Mouse (Mus musculus): ENCODE measurements around the gene Surf4. TPM values are rescaled to one million over a fixed set of nuclear protein-coding genes. Genes with fewer than 3 reads are reported as not detected.
A peak's percentile ranks its signal among the peaks of the same experiment; 100 is the strongest.

Surf4 gene
- polyA plus RNA-seq, 1 experiment: 172 TPM

- TF ChIP-seq POLR2A (IDR thresholded peaks at IDR 0.05; ENCODE audit: control insufficient read depth, low read depth, low read length) (no peak), CTCF (IDR thresholded peaks at IDR 0.05; ENCODE audit: control insufficient read depth, insufficient read depth, insufficient replicate concordance, low read depth, low read length) (no peak)
- Histone ChIP-seq H3K27ac (ENCODE audit: control insufficient read depth, insufficient read depth, low read depth, low read length) (no peak overlapping the region), H3K4me1 (ENCODE audit: control insufficient read depth, insufficient read depth, low read length) (no peaks in the 10 kb centered on the region), H3K4me3 (ENCODE audit: control insufficient read depth, low read depth, low read length) (no peak overlapping the region), H3K36me3 (ENCODE audit: control insufficient read depth, insufficient read depth, low read length) (no peaks in the 10 kb centered on the region; the same call in 1 of the 2 replicates), H3K27me3 (ENCODE audit: control insufficient read depth, insufficient read depth, low read length) (no peaks in the 10 kb centered on the region)
Observed at GRCm38 (mm10) chr2:26950411-26950810, 16.7 kb upstream of the Surf4 start.

GRCm38 (mm10) chr2:26943253-26943652 lies 9.5 kb upstream of the Surf4 start:
- TF ChIP-seq POLR2A (IDR thresholded peaks at IDR 0.05; ENCODE audit: control insufficient read depth, low read depth, low read length) (no peak), CTCF (IDR thresholded peaks at IDR 0.05; ENCODE audit: control insufficient read depth, insufficient read depth, insufficient replicate concordance, low read depth, low read length) (no peak)
- H3K4me1 ChIP-seq (ENCODE audit: control insufficient read depth, insufficient read depth, low read length): no peaks in the 10 kb centered on the region
- no peaks in the 10 kb centered on the region; the same call in 1 of the 2 replicates for H3K36me3 ChIP-seq (ENCODE audit: control insufficient read depth, insufficient read depth, low read length)
- H3K27ac ChIP-seq (ENCODE audit: control insufficient read depth, insufficient read depth, low read depth, low read length): no peak overlapping the region
- H3K4me3 ChIP-seq (ENCODE audit: control insufficient read depth, low read depth, low read length): no peak overlapping the region
- no peaks in the 10 kb centered on the region for H3K27me3 ChIP-seq (ENCODE audit: control insufficient read depth, insufficient read depth, low read length)

DNA sequence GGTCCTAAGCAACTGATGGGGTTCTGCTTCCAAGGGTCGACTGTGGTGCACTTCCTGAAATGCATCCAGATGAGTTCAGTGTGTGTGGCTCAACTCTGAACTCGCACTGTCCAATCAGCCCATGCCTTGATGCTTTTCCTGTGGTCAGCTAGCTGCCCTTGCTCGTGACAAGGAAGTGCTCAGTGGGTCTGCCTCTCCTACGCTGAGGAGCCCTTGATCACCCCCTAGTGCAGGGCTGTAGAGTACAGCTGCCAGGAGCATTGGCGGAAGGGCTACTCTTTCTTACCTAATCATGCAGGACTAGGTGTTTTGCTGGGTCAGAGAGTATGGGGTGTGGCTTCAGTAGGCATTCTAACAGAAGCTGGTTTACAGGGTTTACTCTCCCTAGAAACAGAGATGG lies 7.8 kb upstream of the Surf4 start:
- no peak overlapping the region for H3K4me3 ChIP-seq (ENCODE audit: control insufficient read depth, low read depth, low read length)
- peak; percentile 13; the same call in 1 of the 2 replicates for TF ChIP-seq CTCF (IDR thresholded peaks at IDR 0.05; ENCODE audit: control insufficient read depth, insufficient read depth, insufficient replicate concordance, low read depth, low read length)
- TF ChIP-seq POLR2A (IDR thresholded peaks at IDR 0.05; ENCODE audit: control insufficient read depth, low read depth, low read length): no peak
- H3K4me1 ChIP-seq (ENCODE audit: control insufficient read depth, insufficient read depth, low read length): no peaks in the 10 kb centered on the region

GRCm38 (mm10) chr2:26936425-26936824 lies 2.7 kb upstream of the Surf4 start:
- Histone ChIP-seq H3K27me3 (ENCODE audit: control insufficient read depth, insufficient read depth, low read length) (no peaks in the 10 kb centered on the region), H3K27ac (ENCODE audit: control insufficient read depth, insufficient read depth, low read depth, low read length) (no peak overlapping the region), H3K4me1 (ENCODE audit: control insufficient read depth, insufficient read depth, low read length) (peaks cover 12% of the 10 kb centered on the region), H3K4me3 (ENCODE audit: control insufficient read depth, low read depth, low read length) (no peak overlapping the region), H3K36me3 (ENCODE audit: control insufficient read depth, insufficient read depth, low read length) (no peaks in the 10 kb centered on the region)
- no peak for TF ChIP-seq POLR2A (IDR thresholded peaks at IDR 0.05; ENCODE audit: control insufficient read depth, low read depth, low read length)
- no peak for TF ChIP-seq CTCF (IDR thresholded peaks at IDR 0.05; ENCODE audit: control insufficient read depth, insufficient read depth, insufficient replicate concordance, low read depth, low read length)

More for the DNA sequence above, 7.8 kb upstream of the Surf4 start:
- no peak overlapping the region for H3K27ac ChIP-seq (ENCODE audit: control insufficient read depth, insufficient read depth, low read depth, low read length)
- H3K36me3 ChIP-seq (ENCODE audit: control insufficient read depth, insufficient read depth, low read length): no peaks in the 10 kb centered on the region; the same call in 1 of the 2 replicates
- H3K27me3 ChIP-seq (ENCODE audit: control insufficient read depth, insufficient read depth, low read length): no peaks in the 10 kb centered on the region

DNA sequence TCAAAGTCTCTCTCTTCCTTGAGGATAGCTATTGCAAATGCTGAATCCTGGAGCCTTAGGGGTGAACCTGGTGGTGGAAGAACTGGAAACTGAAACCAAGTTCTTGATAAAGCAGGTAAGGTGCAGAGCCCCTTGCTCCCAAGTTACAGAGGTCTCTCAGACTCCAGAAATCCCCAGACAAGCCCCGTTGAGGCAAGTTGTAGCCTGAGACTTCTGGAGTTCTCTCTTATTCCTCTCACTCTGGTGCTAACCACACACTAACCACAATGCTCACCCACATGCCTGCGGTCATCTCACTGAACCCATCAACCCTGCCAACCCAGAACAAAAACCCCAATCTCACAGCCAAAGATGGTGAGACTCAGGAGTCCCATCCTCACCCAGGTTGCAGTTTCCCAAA lies 1.6 kb upstream of the Surf4 start:
- TF ChIP-seq POLR2A (IDR thresholded peaks at IDR 0.05; ENCODE audit: control insufficient read depth, low read depth, low read length) (no peak), CTCF (IDR thresholded peaks at IDR 0.05; ENCODE audit: control insufficient read depth, insufficient read depth, insufficient replicate concordance, low read depth, low read length) (no peak)
- Histone ChIP-seq H3K4me3 (ENCODE audit: control insufficient read depth, low read depth, low read length) (no peak overlapping the region), H3K4me1 (ENCODE audit: control insufficient read depth, insufficient read depth, low read length) (peaks cover 14% of the 10 kb centered on the region), H3K27ac (ENCODE audit: control insufficient read depth, insufficient read depth, low read depth, low read length) (no peak overlapping the region), H3K36me3 (ENCODE audit: control insufficient read depth, insufficient read depth, low read length) (no peaks in the 10 kb centered on the region), H3K27me3 (ENCODE audit: control insufficient read depth, insufficient read depth, low read length) (no peaks in the 10 kb centered on the region)

DNA sequence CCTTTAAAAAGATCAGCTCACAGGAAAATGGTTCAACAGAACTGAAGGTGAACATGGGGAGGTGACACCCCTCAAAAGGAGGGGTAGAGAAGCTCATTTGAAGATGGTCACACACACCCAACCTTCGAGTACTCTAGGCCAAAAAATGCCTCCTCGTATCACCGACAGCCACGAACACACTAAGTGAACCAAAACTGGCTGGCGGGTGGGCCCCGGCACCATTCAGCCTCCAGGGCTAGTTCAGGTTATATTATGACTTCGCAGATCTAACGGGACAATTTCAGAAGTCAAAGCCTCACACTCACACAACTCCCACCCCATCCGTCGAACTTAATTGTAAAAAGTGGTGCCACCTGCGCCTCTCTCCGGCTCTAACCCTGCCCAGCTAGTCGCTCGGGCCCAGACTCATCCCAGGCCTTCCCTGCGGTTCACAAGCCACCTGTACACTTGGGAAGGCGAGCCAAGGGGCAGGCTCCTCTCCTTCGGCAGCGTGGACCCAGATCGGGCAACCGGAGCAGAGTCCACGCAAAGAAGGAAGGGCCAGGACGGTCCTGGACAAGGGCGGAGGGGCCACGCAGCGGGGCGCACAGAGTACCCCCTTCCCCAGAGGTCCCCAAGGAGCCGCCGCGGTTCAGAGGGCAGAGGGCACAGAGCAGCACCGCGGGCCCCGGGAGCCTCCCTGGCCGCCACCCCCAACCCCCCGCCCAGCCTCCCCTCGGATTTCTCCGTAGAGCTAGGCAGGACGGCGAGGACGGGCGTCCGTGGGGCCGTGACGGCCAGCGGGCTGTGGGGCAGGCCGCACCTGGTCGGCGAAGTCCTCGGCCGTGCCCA lies 1.0 kb downstream of the Surf4 start:
- Histone ChIP-seq H3K27me3 (ENCODE audit: control insufficient read depth, insufficient read depth, low read length) (no peaks in the 10 kb centered on the region), H3K4me1 (ENCODE audit: control insufficient read depth, insufficient read depth, low read length) (peaks cover 18% of the 10 kb centered on the region), H3K36me3 (ENCODE audit: control insufficient read depth, insufficient read depth, low read length) (no peaks in the 10 kb centered on the region; the same call in 1 of the 2 replicates), H3K4me3 (ENCODE audit: control insufficient read depth, low read depth, low read length) (peak overlapping the region; percentile 95), H3K27ac (ENCODE audit: control insufficient read depth, insufficient read depth, low read depth, low read length) (peak overlapping the region; percentile 90)
- TF ChIP-seq CTCF (IDR thresholded peaks at IDR 0.05; ENCODE audit: control insufficient read depth, insufficient read depth, insufficient replicate concordance, low read depth, low read length): no peak
- no peak for TF ChIP-seq POLR2A (IDR thresholded peaks at IDR 0.05; ENCODE audit: control insufficient read depth, low read depth, low read length)

DNA sequence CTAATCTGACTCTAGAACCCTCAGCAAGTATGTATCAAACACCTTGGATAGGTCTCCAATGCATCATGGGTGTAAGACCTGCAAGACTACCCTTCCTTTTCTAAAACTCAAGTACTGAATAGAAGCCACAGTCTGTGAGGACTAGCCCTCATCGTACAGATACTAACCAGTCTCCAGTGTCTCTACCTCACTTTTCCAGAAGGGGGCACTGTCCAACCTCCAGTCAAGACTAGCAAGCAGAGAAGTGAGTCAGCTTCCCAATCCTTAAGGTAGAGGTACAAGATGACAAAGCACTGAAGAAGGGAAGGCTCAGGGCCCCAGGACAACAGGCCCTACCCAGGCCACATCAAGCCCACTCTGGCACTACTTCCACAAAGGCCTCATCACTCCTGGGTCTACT lies 3.3 kb downstream of the Surf4 start:
- Histone ChIP-seq H3K4me3 (ENCODE audit: control insufficient read depth, low read depth, low read length) (no peak overlapping the region), H3K36me3 (ENCODE audit: control insufficient read depth, insufficient read depth, low read length) (peaks cover 2% of the 10 kb centered on the region; the same call in 1 of the 2 replicates), H3K27ac (ENCODE audit: control insufficient read depth, insufficient read depth, low read depth, low read length) (no peak overlapping the region), H3K4me1 (ENCODE audit: control insufficient read depth, insufficient read depth, low read length) (peaks cover 18% of the 10 kb centered on the region), H3K27me3 (ENCODE audit: control insufficient read depth, insufficient read depth, low read length) (no peaks in the 10 kb centered on the region)
- no peak for TF ChIP-seq CTCF (IDR thresholded peaks at IDR 0.05; ENCODE audit: control insufficient read depth, insufficient read depth, insufficient replicate concordance, low read depth, low read length)
- TF ChIP-seq POLR2A (IDR thresholded peaks at IDR 0.05; ENCODE audit: control insufficient read depth, low read depth, low read length): no peak
